Mouse (Mus musculus) E14TG2a.4 (cell line): ENCODE results near the gene Uba6.
A peak's percentile ranks its signal among the peaks of the same experiment; 100 is the strongest.

Source experiments
- H3K27me3 ChIP-seq: 2 replicates; pipeline ENCODE4 v1.6.1; 2014; ENCODE audit warnings: low read length, control low read depth; ENCODE audit not compliant: insufficient read depth
- H3K36me3 ChIP-seq: 2 replicates; pipeline ENCODE4 v1.6.1; 2014; ENCODE audit warnings: low read length, control low read depth; ENCODE audit not compliant: insufficient read depth
- H3K4me1 ChIP-seq: replicated peaks from 2 replicates; pipeline ENCODE4 v1.6.1; 2014; ENCODE audit warnings: low read depth, low read length, control low read depth
- H3K4me3 ChIP-seq: replicated peaks from 2 replicates; pipeline ENCODE4 v1.5.1; 2014; ENCODE audit warnings: mild to moderate bottlenecking, low read length
- H3K9me3 ChIP-seq: 2 replicates; pipeline ENCODE4 v1.6.1; 2014; ENCODE audit warnings: low read length, control low read depth
- CTCF ChIP-seq: conservative IDR thresholded peaks from 2 replicates; pipeline ENCODE4 v1.5.1; 2014; ENCODE audit warnings: low read length
- NANOG ChIP-seq: IDR thresholded peaks from 2 replicates; pipeline ENCODE4 v1.6.1; 2014; ENCODE audit warnings: borderline replicate concordance, low read length, mixed read lengths
- POU5F1 ChIP-seq: IDR thresholded peaks from 2 replicates; pipeline ENCODE4 v1.6.1; 2014; ENCODE audit warnings: low read length, borderline replicate concordance

Gene Uba6

GRCm38 (mm10) chr5:86172449-86173161 is at the start of gene Uba6:
TSS of gene Uba6 (minus strand) at chr5:86172803.
- H3K4me3 ChIP-seq = peak within 1 kb of the TSS; percentile 96
- peaks cover 19% of the 10 kb centered on the region for H3K36me3 ChIP-seq
- peaks cover 32% of the 10 kb centered on the region for H3K4me1 ChIP-seq
- no peaks in the 10 kb centered on the region for H3K27me3 ChIP-seq
- TF ChIP-seq POU5F1 (no peak), CTCF (no peak), NANOG (no peak)
- no peaks in the 10 kb centered on the region for H3K9me3 ChIP-seq

GRCm38 (mm10) chr5:86197801-86198200 is 25.2 kb upstream of the Uba6 start, which contains the start of gene Gnrhr:
TSS of gene Gnrhr (minus strand) at chr5:86197901.
- Histone ChIP-seq H3K4me1 (no peaks in the 10 kb centered on the region), H3K4me3 (no peak within 1 kb of the TSS), H3K27me3 (no peaks in the 10 kb centered on the region), H3K36me3 (no peaks in the 10 kb centered on the region), H3K9me3 (no peaks in the 10 kb centered on the region)
- TF ChIP-seq CTCF (no peak), NANOG (no peak)

- Histone ChIP-seq H3K36me3 (no peaks in the 10 kb centered on the region), H3K4me1 (peaks cover 11% of the 10 kb centered on the region), H3K27me3 (no peaks in the 10 kb centered on the region), H3K4me3 (no peak overlapping the region), H3K9me3 (no peaks in the 10 kb centered on the region)
- no peak for TF ChIP-seq POU5F1
- peak; percentile 29 for TF ChIP-seq CTCF
- no peak for TF ChIP-seq NANOG
These were observed 18.8 kb upstream of the Uba6 start for GRCm38 (mm10) chr5:86191356-86191755.

GRCm38 (mm10) chr5:86190770-86191169 is 18.2 kb upstream of the Uba6 start:
- TF ChIP-seq POU5F1 (no peak), NANOG (no peak), CTCF (no peak; the same call in 1 of the 2 replicates)
- Histone ChIP-seq H3K9me3 (no peaks in the 10 kb centered on the region), H3K36me3 (no peaks in the 10 kb centered on the region), H3K27me3 (no peaks in the 10 kb centered on the region), H3K4me3 (no peak overlapping the region), H3K4me1 (peaks cover 11% of the 10 kb centered on the region)

GRCm38 (mm10) chr5:86190290-86190689 is 17.7 kb upstream of the Uba6 start:
- H3K9me3 ChIP-seq = no peaks in the 10 kb centered on the region
- TF ChIP-seq NANOG (no peak), CTCF (no peak), POU5F1 (no peak)
- peaks cover 11% of the 10 kb centered on the region for H3K4me1 ChIP-seq
- H3K36me3 ChIP-seq = no peaks in the 10 kb centered on the region
- H3K4me3 ChIP-seq = no peak overlapping the region
- no peaks in the 10 kb centered on the region for H3K27me3 ChIP-seq

- TF ChIP-seq NANOG (no peak), POU5F1 (no peak), CTCF (no peak)
- no peaks in the 10 kb centered on the region for H3K9me3 ChIP-seq
- H3K4me3 ChIP-seq = peak overlapping the region; percentile 14; the same call in 1 of the 2 replicates
- no peaks in the 10 kb centered on the region for H3K27me3 ChIP-seq
- H3K36me3 ChIP-seq = no peaks in the 10 kb centered on the region
- peaks cover 21% of the 10 kb centered on the region for H3K4me1 ChIP-seq
These were observed 14.8 kb upstream of the Uba6 start for GRCm38 (mm10) chr5:86187441-86187840.

- no peak overlapping the region; the same call in 1 of the 2 replicates for H3K4me3 ChIP-seq
- no peaks in the 10 kb centered on the region for H3K27me3 ChIP-seq
- no peak for TF ChIP-seq POU5F1
- TF ChIP-seq NANOG = no peak
- TF ChIP-seq CTCF = no peak
- no peaks in the 10 kb centered on the region for H3K9me3 ChIP-seq
- peaks cover 32% of the 10 kb centered on the region for H3K4me1 ChIP-seq
- peaks cover 9% of the 10 kb centered on the region for H3K36me3 ChIP-seq
These were observed 1.2 kb upstream of the Uba6 start for GRCm38 (mm10) chr5:86173778-86174177.

GRCm38 (mm10) chr5:86172088-86172448 is 535 bp downstream of the Uba6 start:
- Histone ChIP-seq H3K9me3 (no peaks in the 10 kb centered on the region), H3K36me3 (peaks cover 23% of the 10 kb centered on the region), H3K4me1 (peaks cover 32% of the 10 kb centered on the region), H3K4me3 (peak overlapping the region; percentile 96), H3K27me3 (no peaks in the 10 kb centered on the region)
- no peak for TF ChIP-seq CTCF
- TF ChIP-seq NANOG = no peak

GRCm38 (mm10) chr5:86129828-86130227 is 42.8 kb downstream of the Uba6 start:
- no peaks in the 10 kb centered on the region for H3K27me3 ChIP-seq
- no peaks in the 10 kb centered on the region for H3K9me3 ChIP-seq
- peaks cover 52% of the 10 kb centered on the region for H3K36me3 ChIP-seq
- no peak overlapping the region for H3K4me3 ChIP-seq
- TF ChIP-seq NANOG (no peak), CTCF (no peak), POU5F1 (no peak)
- no peaks in the 10 kb centered on the region for H3K4me1 ChIP-seq
